ENCODE assay signal across 22 mouse cellular contexts in genomic region chr2:138585930-138586329, GRCm38 (mm10).
DNase-seq lines count a peak whose midpoint lies in the region; ATAC-seq lines count a peak whose summit lies in the region.
"Had no signal": no experiment of that assay in that cellular context is flagged by ENCODE, and none has a peak within 500 bp of the region (broad histone marks: within the 10 kb centered on the region; RNA-seq: fewer than 3 reads in every experiment).

No protein-coding gene starts in this region.

- H3K36me3 ChIP-seq in embryonic facial prominence, embryonic 11.5 days (replicated peaks; ENCODE audit: control insufficient read depth, insufficient read depth, low read depth, low read length), result no peaks in the 10 kb centered on the region
- no peaks in the 10 kb centered on the region for H3K36me3 ChIP-seq in embryonic facial prominence, embryonic 10.5 days (replicated peaks)
- H3K36me3 ChIP-seq in midbrain, embryonic 11.5 days (ENCODE audit: control insufficient read depth, insufficient read depth, low read length), result no peaks in the 10 kb centered on the region
- no peaks in the 10 kb centered on the region for H3K36me3 ChIP-seq in midbrain, embryonic 10.5 days
- H3K36me3 ChIP-seq: embryonic facial prominence, embryonic 12.5 days; embryonic facial prominence, embryonic 15.5 days; forebrain, embryonic 10.5 days; forebrain, embryonic 12.5 days had no signal

- no peak overlapping the region for H3K27ac ChIP-seq in embryonic facial prominence, embryonic 11.5 days (replicated peaks; ENCODE audit: low read depth, low read length)
- H3K27ac ChIP-seq in embryonic facial prominence, embryonic 10.5 days (replicated peaks), result no peak overlapping the region
- H3K27ac ChIP-seq in midbrain, embryonic 11.5 days (ENCODE audit: low read depth, low read length), result no peak overlapping the region
- no peak overlapping the region for H3K27ac ChIP-seq in midbrain, embryonic 10.5 days (replicated peaks)
- H3K27ac ChIP-seq: embryonic facial prominence, embryonic 12.5 days; embryonic facial prominence, embryonic 15.5 days; forebrain, embryonic 10.5 days; forebrain, embryonic 12.5 days had no signal

- DNase-seq in embryonic facial prominence, embryonic 11.5 days (ENCODE audit: low spot score), result peak; percentile 34
- DNase-seq in embryonic facial prominence, embryonic 10.5 days (ENCODE audit: low spot score), result no peak
- peak; percentile 82 for DNase-seq in midbrain, embryonic 11.5 days (ENCODE audit: low spot score, missing footprints)
- DNase-seq in midbrain, embryonic 10.5 days (ENCODE audit: low spot score), result no peak
- DNase-seq in mesoderm, embryonic 11.5 days (ENCODE audit: low read depth, low spot score), result peak; percentile 4
- DNase-seq in adrenal gland, adult 2 months, result no peak
- no peak for DNase-seq in thymus, postnatal 14 days
- DNase-seq: adrenal gland, adult 8-10 months; adrenal gland, postnatal 14 days; adrenal gland, postnatal 36 days; cerebellum, adult 11-12 months; cerebellum, adult 2 months; cerebellum, adult 9-10 months; cerebellum, postnatal 10 days; cerebellum, postnatal 25 days had no signal

- no peaks in the 10 kb centered on the region for H3K9me3 ChIP-seq in embryonic facial prominence, embryonic 11.5 days (replicated peaks; ENCODE audit: control insufficient read depth, low read length)
- H3K9me3 ChIP-seq in embryonic facial prominence, embryonic 10.5 days, result no peaks in the 10 kb centered on the region
- no peaks in the 10 kb centered on the region for H3K9me3 ChIP-seq in midbrain, embryonic 11.5 days (ENCODE audit: control insufficient read depth, low read length)
- H3K9me3 ChIP-seq in midbrain, embryonic 10.5 days (replicated peaks), result no peaks in the 10 kb centered on the region
- H3K9me3 ChIP-seq: embryonic facial prominence, embryonic 12.5 days; embryonic facial prominence, embryonic 15.5 days; forebrain, embryonic 10.5 days; forebrain, embryonic 12.5 days had no signal

- H3K9ac ChIP-seq in embryonic facial prominence, embryonic 11.5 days (replicated peaks; ENCODE audit: low read length), result no peak overlapping the region
- H3K9ac ChIP-seq in midbrain, embryonic 11.5 days (ENCODE audit: low read length), result no peak overlapping the region
- H3K9ac ChIP-seq: embryonic facial prominence, embryonic 12.5 days; embryonic facial prominence, embryonic 15.5 days; forebrain, embryonic 12.5 days had no signal

- ATAC-seq in embryonic facial prominence, embryonic 11.5 days (replicated peaks; ENCODE audit: insufficient number of reproducible peaks, low FRiP score, low TSS enrichment, low read depth), result no peak
- no peak for ATAC-seq in midbrain, embryonic 11.5 days (ENCODE audit: low FRiP score)
- ATAC-seq: forebrain, embryonic 14.5 days; forebrain, embryonic 16.5 days had no signal

- H3K4me2 ChIP-seq in embryonic facial prominence, embryonic 11.5 days (ENCODE audit: low read depth, low read length), result no peak overlapping the region
- no peak overlapping the region for H3K4me2 ChIP-seq in midbrain, embryonic 11.5 days
- H3K4me2 ChIP-seq: embryonic facial prominence, embryonic 12.5 days; embryonic facial prominence, embryonic 15.5 days; forebrain, embryonic 12.5 days had no signal

- WGBS in embryonic facial prominence, embryonic 11.5 days, result 81% methylated on average over 2 of the region's 2 CpGs
- 90% methylated on average over 2 of the region's 2 CpGs for WGBS in embryonic facial prominence, embryonic 10.5 days
- WGBS in midbrain, embryonic 11.5 days, result 84% methylated on average over 2 of the region's 2 CpGs
- whole genome bisulfite sequencing in midbrain, embryonic 10.5 days, result 90% methylated on average over 2 of the region's 2 CpGs

- no peaks in the 10 kb centered on the region for H3K4me1 ChIP-seq in embryonic facial prominence, embryonic 11.5 days (ENCODE audit: control insufficient read depth, insufficient read depth, low read length)
- H3K4me1 ChIP-seq in embryonic facial prominence, embryonic 10.5 days, result no peaks in the 10 kb centered on the region
- no peaks in the 10 kb centered on the region for H3K4me1 ChIP-seq in midbrain, embryonic 11.5 days (ENCODE audit: control insufficient read depth, insufficient read depth, low read length)
- H3K4me1 ChIP-seq in midbrain, embryonic 10.5 days, result no peaks in the 10 kb centered on the region
- H3K4me1 ChIP-seq: embryonic facial prominence, embryonic 12.5 days; embryonic facial prominence, embryonic 15.5 days; forebrain, embryonic 12.5 days had no signal

- H3K4me3 ChIP-seq in embryonic facial prominence, embryonic 11.5 days (ENCODE audit: low read depth, low read length), result no peak overlapping the region
- H3K4me3 ChIP-seq in embryonic facial prominence, embryonic 10.5 days, result no peak overlapping the region
- H3K4me3 ChIP-seq in midbrain, embryonic 11.5 days (ENCODE audit: low read depth, low read length), result no peak overlapping the region
- no peak overlapping the region for H3K4me3 ChIP-seq in midbrain, embryonic 10.5 days
- H3K4me3 ChIP-seq: embryonic facial prominence, embryonic 12.5 days; embryonic facial prominence, embryonic 15.5 days; erythroblast, embryonic 14.5 days; forebrain, embryonic 10.5 days; forebrain, embryonic 12.5 days had no signal

- no peaks in the 10 kb centered on the region for H3K27me3 ChIP-seq in embryonic facial prominence, embryonic 11.5 days (ENCODE audit: control insufficient read depth, insufficient read depth, low read length)
- H3K27me3 ChIP-seq in embryonic facial prominence, embryonic 10.5 days (replicated peaks; ENCODE audit: low read depth, poor library complexity, severe bottlenecking), result no peaks in the 10 kb centered on the region
- no peaks in the 10 kb centered on the region for H3K27me3 ChIP-seq in midbrain, embryonic 11.5 days (ENCODE audit: control insufficient read depth, insufficient read depth, low read length)
- H3K27me3 ChIP-seq in midbrain, embryonic 10.5 days (ENCODE audit: low read depth, poor library complexity, severe bottlenecking), result no peaks in the 10 kb centered on the region
- H3K27me3 ChIP-seq: embryonic facial prominence, embryonic 12.5 days; embryonic facial prominence, embryonic 15.5 days; forebrain, embryonic 12.5 days had no signal

Comparison
In these comparisons a context has a peak if more than half of its experiments do, and no peak if none do; other contexts are left out.
1. DNase-seq: peak in embryonic facial prominence, embryonic 11.5 days (single experiment), midbrain, embryonic 11.5 days (single experiment) and mesoderm, embryonic 11.5 days (single experiment); none in embryonic facial prominence, embryonic 10.5 days (single experiment), midbrain, embryonic 10.5 days (single experiment), adrenal gland, adult 2 months (single experiment) and thymus, postnatal 14 days (single experiment).